Mouse (Mus musculus): ENCODE measurements around the gene Fxyd3. TPM values are rescaled to one million over a fixed set of nuclear protein-coding genes. Genes with fewer than 3 reads are reported as not detected.
A peak's percentile ranks its signal among the peaks of the same experiment; 100 is the strongest.

The Fxyd3 gene
- polyA plus RNA-seq, 1 experiment from 2014 or later = 0.52 TPM

GRCm38 (mm10) chr7:31069491-31069890 is 7.0 kb downstream of the Fxyd3 start:
- Histone ChIP-seq H3K4me3 (replicated peaks) (no peak overlapping the region), H3K27ac (no peak overlapping the region), H3K27me3 (no peaks in the 10 kb centered on the region), H3K9ac (no peak overlapping the region), H3K4me2 (no peak overlapping the region), H3K9me3 (replicated peaks) (no peaks in the 10 kb centered on the region), H3K4me1 (replicated peaks) (0 out of 2 replicates have a peak, but pooled peaks cover 2% of the 10 kb centered on the region), H3K36me3 (no peaks in the 10 kb centered on the region)
- 74% methylated on average over 14 of the region's 14 CpGs for WGBS (ENCODE audit: insufficient replicate concordance)
- no peak for ATAC-seq (ENCODE audit: low read depth)
- no peak for DNase-seq

- no peaks in the 10 kb centered on the region for H3K9me3 ChIP-seq (replicated peaks)
- H3K9ac ChIP-seq = no peak overlapping the region
- no peaks in the 10 kb centered on the region for H3K36me3 ChIP-seq
- no peak overlapping the region for H3K4me2 ChIP-seq
- ATAC-seq (ENCODE audit: low read depth) (no peak), DNase-seq (no peak)
- H3K4me1 ChIP-seq (replicated peaks) = no peaks in the 10 kb centered on the region
- 38% methylated on average over 5 of the region's 5 CpGs for WGBS (ENCODE audit: insufficient replicate concordance)
- no peaks in the 10 kb centered on the region for H3K27me3 ChIP-seq
- H3K4me3 ChIP-seq (replicated peaks) = no peak overlapping the region
- H3K27ac ChIP-seq = no peak overlapping the region
Observed at GRCm38 (mm10) chr7:31067836-31068235, 8.7 kb downstream of the Fxyd3 start.

DNA sequence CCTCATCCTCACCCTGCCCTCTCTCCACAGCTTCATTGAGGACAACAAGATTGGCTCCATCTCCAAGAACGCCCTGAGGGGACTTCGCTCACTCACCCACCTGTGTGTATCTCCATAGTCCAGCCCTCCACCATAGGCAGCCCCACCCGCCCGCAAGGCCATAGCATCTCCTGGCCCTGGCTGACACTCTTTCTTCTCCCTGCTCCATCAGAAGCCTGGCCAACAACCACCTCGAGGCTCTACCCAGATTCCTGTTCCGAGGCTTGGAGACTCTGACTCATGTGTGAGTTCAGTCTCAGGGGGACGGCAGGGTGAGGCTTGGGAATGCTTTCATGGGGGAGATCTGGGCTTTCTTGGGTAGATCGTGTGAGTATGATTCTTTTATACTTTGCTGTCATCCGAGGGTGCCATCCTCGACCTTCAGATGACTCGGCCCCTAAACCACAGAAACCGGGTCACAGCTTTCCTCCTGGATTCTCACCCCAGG is 13.4 kb downstream of the Fxyd3 start:
- no peaks in the 10 kb centered on the region; the same call in 1 of the 2 replicates for H3K4me1 ChIP-seq (replicated peaks)
- ATAC-seq (ENCODE audit: low read depth) = no peak

DNA sequence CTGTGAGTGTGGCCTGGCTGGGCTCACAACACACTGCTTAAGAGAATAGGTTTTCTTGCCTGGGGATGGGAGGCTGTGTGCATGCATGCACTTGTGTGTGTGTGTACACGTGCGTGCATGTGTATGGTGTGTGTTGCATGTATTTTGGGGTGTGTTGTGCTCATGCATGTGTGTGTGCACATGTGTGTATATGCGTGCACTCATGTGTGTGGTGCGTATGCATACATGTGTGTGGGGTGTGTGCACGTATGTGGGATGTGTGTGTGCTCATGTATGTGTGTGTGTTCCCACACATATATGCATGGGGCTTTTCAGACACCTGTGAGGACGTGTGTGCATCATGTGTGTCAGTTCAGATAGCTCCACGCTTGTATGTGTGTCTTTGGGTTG is 15.9 kb downstream of the Fxyd3 start:
- no peak overlapping the region for H3K4me3 ChIP-seq (replicated peaks)

More for the DNA sequence above, 13.4 kb downstream of the Fxyd3 start:
- Histone ChIP-seq H3K9me3 (replicated peaks) (no peaks in the 10 kb centered on the region), H3K36me3 (no peaks in the 10 kb centered on the region), H3K4me2 (no peak overlapping the region), H3K27me3 (no peaks in the 10 kb centered on the region), H3K27ac (no peak overlapping the region), H3K9ac (no peak overlapping the region), H3K4me3 (replicated peaks) (no peak overlapping the region)
- WGBS (ENCODE audit: insufficient replicate concordance) = 67% methylated on average over 12 of the region's 12 CpGs
- DNase-seq = no peak

GRCm38 (mm10) chr7:31059919-31060620 is 16.4 kb downstream of the Fxyd3 start:
- no peak for DNase-seq
- no peak overlapping the region for H3K4me3 ChIP-seq (replicated peaks)
- H3K27me3 ChIP-seq = no peaks in the 10 kb centered on the region
- no peak overlapping the region for H3K27ac ChIP-seq
- no peak overlapping the region for H3K4me2 ChIP-seq
- no peaks in the 10 kb centered on the region for H3K9me3 ChIP-seq (replicated peaks)
- H3K9ac ChIP-seq = no peak overlapping the region
- peaks cover 6% of the 10 kb centered on the region; the same call in 1 of the 2 replicates for H3K4me1 ChIP-seq (replicated peaks)
- ATAC-seq (ENCODE audit: low read depth) = no peak
- no peaks in the 10 kb centered on the region for H3K36me3 ChIP-seq
- 60% methylated on average over 11 of the region's 11 CpGs for WGBS (ENCODE audit: insufficient replicate concordance)

More for the DNA sequence above, 15.9 kb downstream of the Fxyd3 start:
- Histone ChIP-seq H3K27ac (no peak overlapping the region), H3K9ac (no peak overlapping the region), H3K4me2 (no peak overlapping the region), H3K9me3 (replicated peaks) (no peaks in the 10 kb centered on the region), H3K4me1 (replicated peaks) (peaks cover 6% of the 10 kb centered on the region; the same call in 1 of the 2 replicates), H3K36me3 (no peaks in the 10 kb centered on the region), H3K27me3 (no peaks in the 10 kb centered on the region)
- ATAC-seq (ENCODE audit: low read depth) (no peak), DNase-seq (no peak)
- WGBS (ENCODE audit: insufficient replicate concordance) = 72% methylated on average over 7 of the region's 7 CpGs

DNA sequence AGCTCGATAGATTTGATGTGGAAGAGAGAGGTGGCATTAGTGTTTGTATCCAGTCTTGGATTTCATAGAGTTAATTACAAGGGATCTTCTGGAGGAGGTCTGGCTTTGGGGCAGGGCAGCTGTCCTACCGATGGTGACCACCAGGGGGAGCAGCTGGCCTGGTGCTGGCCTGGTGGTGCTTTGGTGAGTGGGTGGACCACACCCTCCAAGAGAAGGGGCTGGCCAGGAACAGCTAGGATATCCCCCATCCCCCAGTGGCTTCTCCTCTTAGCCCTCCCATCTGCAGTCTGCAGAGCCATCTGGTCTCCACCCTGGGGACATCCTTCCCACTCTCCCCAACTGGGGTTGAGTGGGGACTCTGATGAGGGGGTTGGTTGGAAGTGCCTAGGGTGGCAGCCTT is 17.4 kb downstream of the Fxyd3 start, which contains the start of gene Lgi4:
TSS of gene Lgi4 (plus strand) at position 235 of the 400 bp plus-strand sequence.
- Histone ChIP-seq H3K27me3 (peaks cover under 1% of the 10 kb centered on the region; the same call in 1 of the 2 replicates), H3K4me1 (replicated peaks) (peaks cover 12% of the 10 kb centered on the region; the same call in 1 of the 2 replicates), H3K9ac (no peak within 1 kb of the TSS), H3K4me3 (replicated peaks) (no peak within 1 kb of the TSS), H3K36me3 (no peaks in the 10 kb centered on the region), H3K27ac (no peak within 1 kb of the TSS), H3K9me3 (replicated peaks) (no peaks in the 10 kb centered on the region), H3K4me2 (no peak within 1 kb of the TSS)
- no peak for ATAC-seq (ENCODE audit: low read depth)
- DNase-seq = peak; percentile 37
- WGBS (ENCODE audit: insufficient replicate concordance) = 3% methylated on average over 2 of the region's 2 CpGs

GRCm38 (mm10) chr7:31058211-31058610 is 18.3 kb downstream of the Fxyd3 start:
- no peak overlapping the region for H3K9ac ChIP-seq
- no peak overlapping the region for H3K4me3 ChIP-seq (replicated peaks)
- H3K9me3 ChIP-seq (replicated peaks) = no peaks in the 10 kb centered on the region
- H3K27ac ChIP-seq = no peak overlapping the region
- H3K4me2 ChIP-seq = no peak overlapping the region
- H3K4me1 ChIP-seq (replicated peaks) = peaks cover 17% of the 10 kb centered on the region
- DNase-seq = no peak
- H3K36me3 ChIP-seq = no peaks in the 10 kb centered on the region
- peaks cover 9% of the 10 kb centered on the region for H3K27me3 ChIP-seq
- WGBS (ENCODE audit: insufficient replicate concordance) = 68% methylated on average over 6 of the region's 6 CpGs
- ATAC-seq (ENCODE audit: low read depth) = no peak

DNA sequence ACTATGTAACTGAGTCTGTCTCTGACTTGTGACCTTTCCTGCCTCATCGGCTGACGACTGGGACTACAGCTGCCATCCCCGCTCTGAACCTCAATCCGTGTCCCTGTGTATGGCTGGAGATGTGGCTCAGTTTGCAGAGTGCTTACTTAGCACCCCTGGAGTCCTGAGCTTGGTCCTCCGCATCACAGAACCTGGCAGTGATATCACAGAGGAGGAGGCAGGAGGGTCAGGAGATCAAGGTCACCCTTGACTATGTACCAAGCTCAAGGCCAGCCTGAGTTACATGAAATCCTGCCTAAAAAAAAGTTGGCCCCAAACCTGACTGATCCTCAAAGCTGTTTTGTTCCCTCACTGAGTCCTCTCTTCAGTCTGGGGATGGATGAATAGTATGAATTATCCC is 18.8 kb downstream of the Fxyd3 start:
- Histone ChIP-seq H3K27me3 (peaks cover 14% of the 10 kb centered on the region), H3K9ac (no peak overlapping the region), H3K4me2 (no peak overlapping the region), H3K27ac (no peak overlapping the region), H3K4me3 (replicated peaks) (no peak overlapping the region), H3K4me1 (replicated peaks) (peaks cover 22% of the 10 kb centered on the region), H3K36me3 (no peaks in the 10 kb centered on the region), H3K9me3 (replicated peaks) (no peaks in the 10 kb centered on the region)
- no peak for ATAC-seq (ENCODE audit: low read depth)
- 61% methylated on average over 5 of the region's 5 CpGs for WGBS (ENCODE audit: insufficient replicate concordance)
- DNase-seq = no peak

- H3K36me3 ChIP-seq = no peaks in the 10 kb centered on the region
- no peak within 1 kb of the TSS for H3K4me3 ChIP-seq (replicated peaks)
- H3K9me3 ChIP-seq (replicated peaks) = no peaks in the 10 kb centered on the region
- H3K4me1 ChIP-seq (replicated peaks) = peaks cover 28% of the 10 kb centered on the region
- H3K4me2 ChIP-seq = no peak within 1 kb of the TSS
- peak within 1 kb of the TSS; percentile 71 for H3K27ac ChIP-seq
- H3K27me3 ChIP-seq = peaks cover 21% of the 10 kb centered on the region
- ATAC-seq (ENCODE audit: low read depth) (peak; percentile 22; the same call in 1 of the 2 replicates), DNase-seq (no peak)
- no peak within 1 kb of the TSS for H3K9ac ChIP-seq
- WGBS (ENCODE audit: insufficient replicate concordance) = 54% methylated on average over 2 of the region's 2 CpGs
Observed at GRCm38 (mm10) chr7:31057071-31057470, 19.4 kb downstream of the Fxyd3 start, which contains the start of gene Fxyd1. Fxyd1 (minus strand) TSS chr7:31057199.

GRCm38 (mm10) chr7:31056448-31056847 is 20.1 kb downstream of the Fxyd3 start:
- H3K9me3 ChIP-seq (replicated peaks) = no peaks in the 10 kb centered on the region
- no peak overlapping the region for H3K9ac ChIP-seq
- WGBS (ENCODE audit: insufficient replicate concordance) = 59% methylated on average over 7 of the region's 7 CpGs
- ATAC-seq (ENCODE audit: low read depth) (no peak), DNase-seq (no peak)
- H3K4me1 ChIP-seq (replicated peaks) = peaks cover 33% of the 10 kb centered on the region
- no peaks in the 10 kb centered on the region for H3K36me3 ChIP-seq
- peak overlapping the region; percentile 71 for H3K27ac ChIP-seq
- no peak overlapping the region for H3K4me3 ChIP-seq (replicated peaks)
- H3K27me3 ChIP-seq = peaks cover 27% of the 10 kb centered on the region
- H3K4me2 ChIP-seq = no peak overlapping the region

- DNase-seq (no peak), ATAC-seq (ENCODE audit: low read depth) (peak; percentile 49)
- Histone ChIP-seq H3K9ac (no peak overlapping the region), H3K9me3 (replicated peaks) (no peaks in the 10 kb centered on the region), H3K4me1 (replicated peaks) (peaks cover 36% of the 10 kb centered on the region), H3K36me3 (no peaks in the 10 kb centered on the region), H3K4me2 (no peak overlapping the region), H3K27me3 (peaks cover 33% of the 10 kb centered on the region), H3K4me3 (replicated peaks) (no peak overlapping the region), H3K27ac (peak overlapping the region; percentile 71)
- WGBS (ENCODE audit: insufficient replicate concordance) = 70% methylated on average over 3 of the region's 4 CpGs
Observed at GRCm38 (mm10) chr7:31055883-31056282, 20.6 kb downstream of the Fxyd3 start.
